Mouse (Mus musculus): ENCODE measurements at regions not wholly inside any gene's neighbourhood (a gene's known extent, or its start where the extent isn't known, plus 50 kb on each side); places are given as distances from the start of the nearest gene placed in this dataset.

GRCm38 (mm10) chr5:72244134-72244533 is 76.1 kb upstream of the Commd8 start:
- no peak for TF ChIP-seq GATA1 (IDR thresholded peaks at IDR 0.05; ENCODE audit: low read length)
- TF ChIP-seq TAL1 (IDR thresholded peaks at IDR 0.05; ENCODE audit: low read length): no peak

All from erythroblast, embryonic 14.5 days (primary cell).